Mouse (Mus musculus) MEL (cell line): ENCODE measurements around the gene Ggps1. TPM values are rescaled to one million over a fixed set of nuclear protein-coding genes. Genes with fewer than 3 reads are reported as not detected.
A peak's percentile ranks its signal among the peaks of the same experiment; 100 is the strongest.

Experiments used
- DNase-seq: peaks from one replicate; pipeline ENCODE4 v3.0.0; 2011; ENCODE audit warnings: low read depth, low spot score
- H3K27ac ChIP-seq: 2 replicates; pipeline ENCODE4 v1.5.1; 2012; ENCODE audit warnings: low read depth, mild to moderate bottlenecking, control low read depth, low read length, moderate library complexity; ENCODE audit not compliant: control insufficient read depth
- H3K27me3 ChIP-seq, 2 experiments: fragments of 150-350 bp in 1 of 2; sonication (generic) in 1 of 2; 2 replicates each; pipeline ENCODE4 v1.6.1; 2012; ENCODE audit warnings: low read length in 2 of 2, mild to moderate bottlenecking in 2 of 2, improper control_type of control experiment in 1 of 2, moderate library complexity in 1 of 2; ENCODE audit not compliant: insufficient read depth in 2 of 2, control insufficient read depth in 1 of 2
- H3K36me3 ChIP-seq, 2 experiments: 2 replicates each; pipeline ENCODE4 v1.6.1; 2012 to 2014; ENCODE audit warnings: low read length in 2 of 2, improper control_type of control experiment in 1 of 2, inconsistent platforms in 1 of 2, mild to moderate bottlenecking in 1 of 2; ENCODE audit not compliant: insufficient read depth in 2 of 2, control insufficient read depth in 1 of 2
- H3K4me1 ChIP-seq, 2 experiments: fragments of 150-350 bp in 1 of 2; sonication (generic) in 1 of 2; 2 replicates each; pipeline ENCODE4 v1.6.1; 2012; ENCODE audit warnings: low read length in 2 of 2, improper control_type of control experiment in 1 of 2, mild to moderate bottlenecking in 1 of 2; ENCODE audit not compliant: insufficient read depth in 2 of 2, control insufficient read depth in 1 of 2
- H3K4me3 ChIP-seq, 2 experiments: fragments of 150-350 bp in 1 of 2; sonication (generic) in 1 of 2; 2 replicates each; pipeline ENCODE4 v1.5.1; 2012; ENCODE audit warnings: low read depth in 2 of 2, low read length in 2 of 2, mild to moderate bottlenecking in 2 of 2, moderate library complexity in 2 of 2, control low read depth in 1 of 2, improper control_type of control experiment in 1 of 2; ENCODE audit not compliant: control insufficient read depth in 1 of 2, insufficient read depth in 1 of 2
- H3K79me2 ChIP-seq: 2 replicates; pipeline ENCODE4 v1.6.1; 2012; ENCODE audit warnings: mild to moderate bottlenecking, low read length, moderate library complexity; ENCODE audit not compliant: control insufficient read depth, poor library complexity, insufficient read depth
- H3K9ac ChIP-seq: 2 replicates; pipeline ENCODE4 v1.6.1; 2012; ENCODE audit warnings: low read depth, mild to moderate bottlenecking, control low read depth, low read length, moderate library complexity; ENCODE audit not compliant: control insufficient read depth, poor library complexity, severe bottlenecking
- H3K9me3 ChIP-seq: fragments of 150-350 bp; sonication (generic); replicated peaks from 2 replicates; pipeline ENCODE4 v1.6.1; 2012; ENCODE audit warnings: mild to moderate bottlenecking, low read length, improper control_type of control experiment, moderate library complexity; ENCODE audit not compliant: insufficient read depth
- BHLHE40 ChIP-seq: IDR thresholded peaks from 2 replicates; pipeline ENCODE4 v1.6.1; 2012; ENCODE audit warnings: low read depth, mild to moderate bottlenecking, inconsistent platforms, low read length, improper control_type of control experiment, borderline replicate concordance
- CHD1 ChIP-seq: IDR thresholded peaks from 2 replicates; pipeline ENCODE4 v1.6.1; 2012; ENCODE audit warnings: low read depth, mild to moderate bottlenecking, inconsistent platforms, low read length, improper control_type of control experiment
- CHD2 ChIP-seq: IDR thresholded peaks from 2 replicates; pipeline ENCODE4 v1.6.1; 2011; ENCODE audit warnings: low read length, improper control_type of control experiment
- CTCF ChIP-seq, 3 experiments: IDR thresholded peaks in 2 of 3; conservative IDR thresholded peaks in 1 of 3; 2 replicates each; pipeline ENCODE4 v1.5.1; 2011 to 2012; ENCODE audit warnings: low read length in 3 of 3, low read depth in 2 of 3, mild to moderate bottlenecking in 2 of 3, improper control_type of control experiment in 1 of 3, inconsistent platforms in 1 of 3, mixed read lengths in 1 of 3, moderate library complexity in 1 of 3; ENCODE audit not compliant: control insufficient read depth in 1 of 3, insufficient read depth in 1 of 3, poor library complexity in 1 of 3, severe bottlenecking in 1 of 3
- ELF1 ChIP-seq: IDR thresholded peaks from 2 replicates; pipeline ENCODE4 v1.6.1; 2014; ENCODE audit warnings: low read depth, mild to moderate bottlenecking, inconsistent platforms, low read length, improper control_type of control experiment, moderate library complexity
- EP300 ChIP-seq, 2 experiments: IDR thresholded peaks; 2 replicates each; pipeline ENCODE4 v1.6.1; 2011; ENCODE audit warnings: improper control_type of control experiment in 2 of 2, low read length in 2 of 2, low read depth in 1 of 2, mild to moderate bottlenecking in 1 of 2
- ETS1 ChIP-seq: IDR thresholded peaks from 2 replicates; pipeline ENCODE4 v1.6.1; 2012; ENCODE audit warnings: low read depth, mild to moderate bottlenecking, inconsistent platforms, low read length, improper control_type of control experiment, moderate library complexity
- GATA1 ChIP-seq: IDR thresholded peaks from 2 replicates; pipeline ENCODE4 v1.6.1; 2011; ENCODE audit warnings: low read depth, low read length, improper control_type of control experiment
- HCFC1 ChIP-seq: IDR thresholded peaks from 2 replicates; pipeline ENCODE4 v1.6.1; 2012; ENCODE audit warnings: low read depth, mild to moderate bottlenecking, inconsistent platforms, low read length, improper control_type of control experiment, moderate library complexity
- JUND ChIP-seq: IDR thresholded peaks from 2 replicates; pipeline ENCODE4 v1.6.1; 2011; ENCODE audit warnings: low read depth, mild to moderate bottlenecking, improper control_type of control experiment, low read length
- KAT2A ChIP-seq: conservative IDR thresholded peaks from 2 replicates; pipeline ENCODE4 v1.6.1; 2012; ENCODE audit warnings: low read depth, low read length, improper control_type of control experiment, inconsistent platforms
- MAFK ChIP-seq: IDR thresholded peaks from 2 replicates; pipeline ENCODE4 v1.6.1; 2011; ENCODE audit warnings: low read depth, mild to moderate bottlenecking, low read length, improper control_type of control experiment, borderline replicate concordance
- MAX ChIP-seq: IDR thresholded peaks from 2 replicates; pipeline ENCODE4 v1.6.1; 2011; ENCODE audit warnings: low read length, improper control_type of control experiment
- MAZ ChIP-seq: IDR thresholded peaks from 2 replicates; pipeline ENCODE4 v1.6.1; 2012; ENCODE audit warnings: low read depth, mild to moderate bottlenecking, inconsistent platforms, low read length, improper control_type of control experiment
- MEF2A ChIP-seq: IDR thresholded peaks from 2 replicates; pipeline ENCODE4 v1.6.1; 2014; ENCODE audit warnings: low read depth, mild to moderate bottlenecking, inconsistent platforms, low read length, improper control_type of control experiment; ENCODE audit not compliant: poor library complexity, insufficient replicate concordance, severe bottlenecking; ENCODE audit errors: extremely low read depth
- MXI1 ChIP-seq: IDR thresholded peaks from 2 replicates; pipeline ENCODE4 v1.6.1; 2011; ENCODE audit warnings: mild to moderate bottlenecking, low read depth, low read length, improper control_type of control experiment
- MYB ChIP-seq: IDR thresholded peaks from 2 replicates; pipeline ENCODE4 v1.6.1; 2011; ENCODE audit warnings: mild to moderate bottlenecking, low read depth, low read length, improper control_type of control experiment
- MYC ChIP-seq: IDR thresholded peaks from 2 replicates; pipeline ENCODE4 v1.6.1; 2011; ENCODE audit warnings: low read depth, mild to moderate bottlenecking, low read length, improper control_type of control experiment, moderate library complexity
- NRF1 ChIP-seq: IDR thresholded peaks from 2 replicates; pipeline ENCODE4 v1.6.1; 2014; ENCODE audit warnings: low read depth, mild to moderate bottlenecking, inconsistent platforms, low read length, improper control_type of control experiment, moderate library complexity; ENCODE audit not compliant: poor library complexity, insufficient read depth, severe bottlenecking
- POLR2A ChIP-seq, 2 experiments: IDR thresholded peaks; 2 replicates each; pipeline ENCODE4 v1.6.1; 2011 to 2012; ENCODE audit warnings: low read length in 2 of 2, mild to moderate bottlenecking in 2 of 2, control low read depth in 1 of 2, improper control_type of control experiment in 1 of 2, low read depth in 1 of 2, moderate library complexity in 1 of 2; ENCODE audit not compliant: control insufficient read depth in 1 of 2, insufficient read depth in 1 of 2, poor library complexity in 1 of 2
- POLR2AphosphoS2 ChIP-seq: IDR thresholded peaks from 2 replicates; pipeline ENCODE4 v1.6.1; 2011; ENCODE audit warnings: low read length, improper control_type of control experiment
- RAD21 ChIP-seq: IDR thresholded peaks from 2 replicates; pipeline ENCODE4 v1.6.1; 2011; ENCODE audit warnings: mild to moderate bottlenecking, low read depth, low read length, improper control_type of control experiment
- SIN3A ChIP-seq: IDR thresholded peaks from 2 replicates; pipeline ENCODE4 v1.6.1; 2012; ENCODE audit warnings: low read length, improper control_type of control experiment, inconsistent platforms
- SMC3 ChIP-seq: IDR thresholded peaks from 2 replicates; pipeline ENCODE4 v1.6.1; 2011; ENCODE audit warnings: low read depth, low read length, improper control_type of control experiment
- TBP ChIP-seq: IDR thresholded peaks from 2 replicates; pipeline ENCODE4 v1.8.0; 2011; ENCODE audit warnings: low read depth, low read length, improper control_type of control experiment
- TCF12 ChIP-seq: IDR thresholded peaks from 2 replicates; pipeline ENCODE4 v1.6.1; 2014; ENCODE audit warnings: low read depth, mild to moderate bottlenecking, inconsistent platforms, low read length, improper control_type of control experiment, moderate library complexity
- UBTF ChIP-seq: IDR thresholded peaks from 2 replicates; pipeline ENCODE4 v1.6.1; 2012; ENCODE audit warnings: low read depth, mild to moderate bottlenecking, inconsistent platforms, low read length, improper control_type of control experiment, moderate library complexity, borderline replicate concordance; ENCODE audit not compliant: insufficient read depth
- USF1 ChIP-seq: IDR thresholded peaks from 2 replicates; pipeline ENCODE4 v1.6.1; 2014; ENCODE audit warnings: low read depth, mild to moderate bottlenecking, inconsistent platforms, low read length, improper control_type of control experiment, moderate library complexity
- USF2 ChIP-seq, 2 experiments: IDR thresholded peaks; 2 replicates each; pipeline ENCODE4 v1.6.1; 2011 to 2012; ENCODE audit warnings: improper control_type of control experiment in 2 of 2, low read length in 2 of 2, borderline replicate concordance in 1 of 2, inconsistent platforms in 1 of 2, low read depth in 1 of 2, mild to moderate bottlenecking in 1 of 2; ENCODE audit not compliant: insufficient read depth in 1 of 2
- ZC3H11A ChIP-seq: IDR thresholded peaks from 2 replicates; pipeline ENCODE4 v1.6.1; 2012; ENCODE audit warnings: low read depth, mild to moderate bottlenecking, inconsistent platforms, low read length, improper control_type of control experiment
- ZMIZ1 ChIP-seq: IDR thresholded peaks from 2 replicates; pipeline ENCODE4 v1.6.1; 2012; ENCODE audit warnings: low read depth, mild to moderate bottlenecking, inconsistent platforms, low read length, improper control_type of control experiment, moderate library complexity
- ZNF384 ChIP-seq: IDR thresholded peaks from 2 replicates; pipeline ENCODE4 v1.6.1; 2012; ENCODE audit warnings: low read depth, mild to moderate bottlenecking, inconsistent platforms, low read length, improper control_type of control experiment
- polyA plus RNA-seq, 2 experiments: library from polyadenylated mRNA; stranded (reverse) in 1 of 2; unstranded in 1 of 2; fragments of >175 nt in 1 of 2; fragments of >200 nt in 1 of 2; gene quantifications; 2 replicates each; pipeline versions ENCODE4 v1.2.1 to v1.2.4; 2012; ENCODE audit warnings: low replicate concordance in 2 of 2, low read depth in 1 of 2; ENCODE audit not compliant: insufficient read length in 2 of 2, insufficient read depth in 1 of 2, missing spikeins in 1 of 2
- total RNA-seq: library from RNA; depleted of rRNA; stranded (reverse); fragments of 300-350 nt; gene quantifications from 2 replicates; pipeline ENCODE4 v1.2.3, GENCODE M21; 2012

The Ggps1 gene
- total and polyA plus RNA-seq, 3 experiments: 23.3 to 31.3 TPM; not detected in 1

DNA sequence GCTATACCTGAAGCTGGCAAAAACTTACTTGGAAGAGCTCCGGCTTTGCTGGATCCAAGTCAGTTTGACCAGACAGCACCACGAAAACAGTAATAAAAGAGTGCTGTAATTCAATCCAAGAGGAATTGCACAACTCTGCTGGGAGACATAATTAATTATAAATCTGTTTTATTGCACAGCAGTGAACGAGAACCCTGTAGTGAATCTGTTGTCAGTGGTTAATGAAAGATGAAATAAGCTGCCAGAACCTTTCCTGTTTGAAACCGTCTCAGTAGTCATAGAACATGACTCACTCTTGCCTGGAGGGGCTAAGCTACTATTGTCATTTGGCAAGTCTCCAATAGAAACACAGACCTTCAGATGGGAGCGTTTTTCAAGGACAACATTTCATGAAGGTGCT, 23.1 kb downstream of the Ggps1 start (continued):
- TF ChIP-seq SMC3: no peak
- TF ChIP-seq EP300 (IDR thresholded peaks at IDR 0.05; ENCODE audit: low read depth in 1 of 2, low read length in 2 of 2): peak in 1 of 2 experiments; percentile 27; a peak in 1 of 4 replicates
- TF ChIP-seq MEF2A: no peak
- TF ChIP-seq CHD2: no peak
- TF ChIP-seq ZMIZ1: no peak
- TF ChIP-seq KAT2A: no peak
- 0 out of 2 replicates have a peak, but pooled peaks have one; percentile 32 for TF ChIP-seq SIN3A

DNA sequence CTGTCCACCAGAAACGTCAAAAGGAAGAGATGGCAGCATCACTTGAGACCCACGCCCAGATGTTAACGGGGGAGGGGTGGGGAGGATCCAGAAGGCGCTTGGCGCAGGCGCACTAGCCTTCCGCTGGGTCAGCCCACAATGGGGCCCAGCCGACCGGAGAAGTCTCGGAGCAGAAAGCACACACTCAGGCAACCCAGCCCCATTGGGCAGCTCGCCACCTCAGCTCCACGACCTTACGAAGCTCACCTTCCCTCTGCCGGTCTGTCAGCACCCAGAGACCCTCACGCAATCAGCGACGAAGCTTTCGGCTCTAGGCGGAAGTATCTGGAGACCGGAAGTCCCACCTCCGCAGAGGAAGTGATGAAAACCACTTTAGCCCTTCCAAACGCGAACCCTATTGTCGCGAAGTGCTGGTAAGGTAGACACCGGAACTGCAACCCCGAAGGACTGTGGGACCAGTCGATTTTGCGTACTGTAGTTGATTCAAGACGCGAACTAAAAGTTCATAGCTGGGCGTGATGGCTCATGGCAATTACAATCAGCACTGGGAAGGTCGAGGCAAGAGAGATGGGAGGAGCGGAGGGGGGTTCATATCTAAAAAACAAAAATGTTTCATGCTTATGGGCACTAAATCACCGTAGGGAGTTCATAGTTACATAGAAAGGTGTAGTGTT, 23.9 kb downstream of the Ggps1 start, which contains the start of gene Tbce:
Tbce (minus strand) TSS at position 347 of the 674 bp plus-strand sequence.
- Histone ChIP-seq H3K4me1 (peaks cover 9 to 13% of the 10 kb centered on the region in 2 experiments), H3K9ac (peak within 1 kb of the TSS; percentile 75), H3K79me2 (peaks cover 32% of the 10 kb centered on the region), H3K27ac (peak within 1 kb of the TSS; percentile 85), H3K9me3 (no peaks in the 10 kb centered on the region), H3K36me3 (peaks cover 4 to 19% of the 10 kb centered on the region in 2 experiments; a peak in 3 of 4 replicates), H3K4me3 (peak within 1 kb of the TSS; percentile 70 to 94), H3K27me3 (no peaks in the 10 kb centered on the region)
- DNase-seq: peak; percentile 96
- peak; percentile 54; the same call in 1 of the 2 replicates for TF ChIP-seq TCF12
- TF ChIP-seq HCFC1: peak; percentile 88
- peak; percentile 44; the same call in 1 of the 2 replicates for TF ChIP-seq ETS1
- TF ChIP-seq GATA1: no peak
- TF ChIP-seq CHD2: no peak
- no peak for TF ChIP-seq CHD1
- TF ChIP-seq ZC3H11A: no peak
- TF ChIP-seq TBP: peak; percentile 72
- TF ChIP-seq BHLHE40: no peak
- no peak for TF ChIP-seq USF1
- no peak for TF ChIP-seq MYC
- no peak for TF ChIP-seq USF2 (IDR thresholded peaks at IDR 0.05; ENCODE audit: borderline replicate concordance in 1 of 2, insufficient read depth in 1 of 2, low read depth in 1 of 2, low read length in 2 of 2)
- TF ChIP-seq JUND: no peak
- TF ChIP-seq POLR2AphosphoS2: peak; percentile 48
- peak; percentile 65 for TF ChIP-seq KAT2A
- TF ChIP-seq RAD21: no peak
- TF ChIP-seq MYB: no peak
- 0 out of 2 replicates have a peak, but pooled peaks have one; percentile 5 for TF ChIP-seq ZNF384
- peak; percentile 67 to 92; a peak in 3 of 4 replicates for TF ChIP-seq POLR2A (IDR thresholded peaks at IDR 0.05; ENCODE audit: control insufficient read depth in 1 of 2, insufficient read depth in 1 of 2, low read depth in 1 of 2, low read length in 2 of 2, poor library complexity in 1 of 2)
- TF ChIP-seq ZMIZ1: peak; percentile 31; the same call in 1 of the 2 replicates
- no peak for TF ChIP-seq CTCF (IDR thresholded peaks at IDR 0.05 in 2 of 3, conservative IDR thresholded peaks at IDR 0.05 in 1 of 3; ENCODE audit: control insufficient read depth in 1 of 3, insufficient read depth in 1 of 3, low read depth in 2 of 3, low read length in 3 of 3, poor library complexity in 1 of 3, severe bottlenecking in 1 of 3)
- TF ChIP-seq UBTF: no peak
- TF ChIP-seq EP300 (IDR thresholded peaks at IDR 0.05; ENCODE audit: low read depth in 1 of 2, low read length in 2 of 2): peak in 1 of 2 experiments; percentile 8; a peak in 1 of 4 replicates
- no peak for TF ChIP-seq MAFK
- TF ChIP-seq MEF2A: no peak
- TF ChIP-seq ELF1: peak; percentile 91
- peak; percentile 69 for TF ChIP-seq SIN3A
- peak; percentile 34; the same call in 1 of the 2 replicates for TF ChIP-seq MAX
- TF ChIP-seq MXI1: peak; percentile 22; the same call in 1 of the 2 replicates
- no peak for TF ChIP-seq SMC3
- peak; percentile 76 for TF ChIP-seq NRF1
- no peak; the same call in 1 of the 2 replicates for TF ChIP-seq MAZ
